14 mouse cellular contexts compared by ENCODE assay signal in the genomic region with DNA sequence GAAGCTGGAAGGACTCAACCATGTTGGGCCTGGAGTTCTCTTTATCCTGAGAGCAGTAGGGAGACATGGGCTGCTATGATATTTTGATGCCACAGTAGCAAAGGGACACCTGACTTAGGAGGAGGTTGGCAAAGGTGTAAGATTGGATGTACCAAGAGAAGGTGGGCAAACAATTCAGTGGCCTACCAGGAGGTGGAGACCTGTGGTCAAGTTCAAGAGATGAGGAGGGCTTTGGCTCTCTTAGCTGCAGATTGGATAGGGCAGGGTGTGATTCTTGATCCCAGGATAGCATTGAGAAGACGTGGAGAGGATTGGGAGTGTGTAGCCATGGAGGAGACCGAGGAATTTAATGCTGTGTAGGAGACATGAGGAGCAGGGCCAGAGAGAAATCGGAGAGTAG. TPM values are rescaled to one million over a fixed set of nuclear protein-coding genes. Genes with fewer than 3 reads are reported as not detected.
"Had no signal": no experiment of that assay in that cellular context is flagged by ENCODE, and none has a peak within 500 bp of the region (broad histone marks: within the 10 kb centered on the region; RNA-seq: fewer than 3 reads in every experiment).

No protein-coding gene starts in this region.

- ATAC-seq: intestine, embryonic 16.5 days; liver, postnatal 0 days had no signal

- H3K9me3 ChIP-seq: liver, embryonic 13.5 days; midbrain, embryonic 12.5 days; neural tube, embryonic 15.5 days had no signal

- H3K27me3 ChIP-seq: neural tube, embryonic 15.5 days had no signal

- H3K36me3 ChIP-seq: liver, embryonic 13.5 days; midbrain, embryonic 12.5 days; neural tube, embryonic 15.5 days had no signal

- H3K27ac ChIP-seq: left cerebral cortex, adult 2 months; liver, embryonic 13.5 days; macrophage; midbrain, embryonic 12.5 days; neural tube, embryonic 15.5 days had no signal

- H3K4me3 ChIP-seq: left cerebral cortex, adult 2 months; liver, embryonic 13.5 days; midbrain, embryonic 12.5 days; myocyte; neural tube, embryonic 15.5 days had no signal

- H3K9ac ChIP-seq: liver, embryonic 13.5 days; liver, postnatal 0 days; midbrain, embryonic 12.5 days; neural tube, embryonic 15.5 days had no signal

- DNase-seq: kidney, postnatal 10 days; kidney, postnatal 4 days; liver; liver, embryonic 13.5 days; liver, postnatal 0 days; thymus, adult 18-20 months; thymus, postnatal 14 days had no signal

- H3K4me1 ChIP-seq: liver, embryonic 13.5 days had no signal

- H3K4me2 ChIP-seq: liver, embryonic 13.5 days; midbrain, embryonic 12.5 days; neural tube, embryonic 15.5 days had no signal

RNA-seq across cellular contexts. Expression of a gene that starts 24.8 kb away (rescaled TPM):
- total RNA-seq: megakaryocyte-erythroid progenitor cell, adult 5-6 weeks had no signal
- polyA plus RNA-seq: liver, embryonic 13.5 days; liver, postnatal 0 days; macrophage; myocyte had no signal

RNA-seq across cellular contexts. Expression of a gene that starts 30.2 kb away (rescaled TPM):
- total RNA-seq: megakaryocyte-erythroid progenitor cell, adult 5-6 weeks had no signal
- polyA plus RNA-seq: liver, postnatal 0 days; macrophage had no signal
